Mouse (Mus musculus) CD4-positive, CD25-positive, alpha-beta regulatory T cell, adult 9 weeks (primary cell): ENCODE data around the gene Spdye4b. TPM values are rescaled to one million over a fixed set of nuclear protein-coding genes. Genes with fewer than 3 reads are reported as not detected.

Experiments
- polyA plus RNA-seq: library from polyadenylated mRNA; unstranded; fragments of 100-300 nt; shearing (Covaris generic); gene quantifications from one replicate; pipeline ENCODE4 v1.2.1, GENCODE M21; 2017

The Spdye4b gene
- not detected for polyA plus RNA-seq

DNA sequence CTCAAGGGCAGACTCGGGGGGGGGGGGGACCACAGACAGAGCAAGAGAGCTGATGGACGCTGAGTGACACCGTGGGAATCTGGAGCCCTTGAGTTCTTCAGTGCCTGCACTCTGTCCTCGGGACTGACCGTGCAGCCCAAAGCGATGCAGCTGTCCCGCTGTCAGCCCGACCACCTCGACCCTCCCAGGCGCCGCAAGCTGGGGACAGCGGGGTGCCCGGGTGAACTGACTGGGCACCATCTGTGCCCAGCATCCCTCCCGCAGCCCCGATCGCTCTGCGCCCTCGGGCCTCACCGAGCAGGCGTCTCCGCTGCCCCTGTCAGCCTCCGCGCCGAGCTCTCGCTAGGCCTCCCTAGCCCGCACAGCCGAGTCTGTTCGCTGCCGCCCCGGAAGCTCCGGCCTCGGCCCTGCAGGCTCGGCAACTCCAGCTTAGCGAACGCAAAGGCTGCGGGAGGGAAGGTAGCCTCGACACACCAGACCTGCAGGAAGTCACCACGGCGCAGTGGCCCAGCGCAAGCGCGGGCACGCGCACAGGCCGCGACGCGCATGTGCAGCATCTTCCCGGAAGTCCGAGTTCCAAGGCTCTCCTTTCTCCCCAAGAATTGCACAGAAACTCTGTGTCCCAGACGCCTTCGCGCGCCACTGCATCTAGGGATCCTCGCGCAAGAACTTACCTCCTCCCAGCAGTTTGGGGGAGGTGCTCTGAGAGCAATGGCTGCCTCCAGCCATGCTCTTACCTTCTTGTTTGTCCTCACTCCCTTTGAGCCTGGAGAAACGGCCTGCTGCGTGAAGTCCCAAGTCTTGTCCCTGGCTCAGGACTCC, at the start of gene Spdye4b, which contains the start of gene Rbak:
Spdye4b (plus strand) TSS at position 763 of the 822 bp plus-strand sequence.
Rbak (minus strand) TSS at position 521 of the 822 bp plus-strand sequence.

DNA sequence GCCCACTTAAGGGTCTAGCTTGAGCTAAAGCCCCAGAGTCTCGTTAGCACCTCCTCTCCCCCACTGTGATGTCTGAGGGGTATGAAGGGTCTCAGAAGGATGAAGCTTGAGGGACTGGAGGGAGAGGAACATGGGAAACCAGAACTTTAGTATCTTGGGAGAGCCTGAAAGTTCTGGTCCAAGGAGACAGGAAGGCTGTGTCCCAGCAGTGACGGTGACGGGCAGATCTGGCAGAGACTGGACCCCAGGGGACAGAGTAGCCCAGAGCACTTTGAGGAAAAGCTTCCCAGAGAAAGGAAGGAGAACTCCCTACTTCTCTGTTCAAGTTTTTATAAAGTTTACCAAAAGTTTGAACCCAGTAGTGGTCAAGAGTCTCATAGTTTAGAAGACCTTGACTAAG, 33.3 kb upstream of the Spdye4b start, which contains the start of gene Olfr718-ps1:
Olfr718-ps1 (minus strand) TSS at position 101 of the 400 bp plus-strand sequence.

DNA sequence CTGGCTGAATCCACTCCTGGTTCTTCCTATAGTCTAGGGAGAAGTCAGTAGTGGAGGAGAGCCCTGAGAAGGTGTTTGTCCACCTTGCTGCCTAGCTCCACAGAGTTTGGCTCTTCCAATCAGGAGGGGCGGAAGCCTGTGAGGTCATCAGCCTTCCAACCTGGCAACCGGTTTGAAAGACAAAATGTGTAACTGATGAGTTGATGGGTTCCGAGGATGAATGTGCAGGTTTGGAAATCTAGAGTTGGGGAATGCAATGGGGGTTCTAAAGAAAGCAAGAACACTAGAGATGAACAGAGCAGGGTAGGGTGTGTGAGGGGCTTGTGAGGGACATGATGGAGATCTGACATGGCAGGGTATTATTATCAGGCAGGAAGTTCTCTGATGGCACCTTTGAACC, 46.0 kb downstream of the Spdye4b start, which contains the start of gene Spdye4a:
Spdye4a (minus strand) TSS at position 101 of the 400 bp plus-strand sequence.

DNA sequence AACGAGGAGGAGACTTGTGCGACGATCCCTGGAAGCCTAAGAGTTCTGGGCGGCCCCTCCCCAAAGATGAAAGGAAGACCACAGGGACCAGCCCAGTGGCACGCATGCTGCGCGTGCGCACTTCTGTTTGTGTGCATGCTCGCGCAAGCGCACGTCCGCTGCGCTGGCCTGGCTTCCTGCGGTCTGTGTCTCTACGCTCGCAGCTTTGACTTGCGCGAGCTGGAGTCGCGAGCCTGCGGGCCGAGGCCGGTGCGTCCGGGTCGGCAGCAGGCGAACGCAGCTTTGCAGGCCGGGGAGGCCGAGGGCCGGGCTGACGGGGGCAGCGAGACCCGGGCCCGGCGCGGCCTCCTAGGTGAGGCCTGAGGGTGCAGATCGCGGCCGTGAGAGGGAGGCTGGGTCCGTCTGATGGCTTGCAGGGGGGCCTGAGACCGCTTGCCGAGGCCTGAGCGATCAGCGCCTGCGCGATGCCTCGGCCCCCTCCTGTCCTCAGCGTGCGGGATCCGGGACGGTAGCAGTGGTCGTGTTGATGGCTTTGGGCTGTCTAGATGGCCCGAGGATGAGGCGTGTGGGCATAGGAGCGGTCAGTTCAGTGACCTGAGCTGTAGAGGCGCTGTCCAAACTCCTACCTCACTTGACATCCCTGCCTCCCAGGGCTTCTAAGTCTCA, 54.3 kb downstream of the Spdye4b start, which contains the start of gene Zfp12:
Zfp12 (plus strand) TSS at position 136 of the 666 bp plus-strand sequence.

Other genes starting within 250 kb of the Spdye4b start
- gene Fscn1, start 220.7 kb upstream of the Spdye4b start, polyA plus RNA-seq = not detected
- 47.9 TPM for gene Rnf216, start 68.0 kb upstream of the Spdye4b start, polyA plus RNA-seq
- 0.10 TPM for gene Olfr718-ps1, start 33.4 kb upstream of the Spdye4b start, polyA plus RNA-seq
- gene Rbak, start 242 bp upstream of the Spdye4b start, polyA plus RNA-seq = 18.4 TPM
- gene Spdye4a, start 45.9 kb downstream of the Spdye4b start, polyA plus RNA-seq = not detected
- 7.7 TPM for gene Zfp12, start 54.1 kb downstream of the Spdye4b start, polyA plus RNA-seq
- gene Zfp316, start 89.0 kb downstream of the Spdye4b start, polyA plus RNA-seq = 0.11 TPM
- not detected for gene Zfp853, start 112.6 kb downstream of the Spdye4b start, polyA plus RNA-seq
- 4.3 TPM for gene E130309D02Rik, start 134.3 kb downstream of the Spdye4b start, polyA plus RNA-seq
- gene Zdhhc4, start 148.2 kb downstream of the Spdye4b start, polyA plus RNA-seq = 118 TPM
- gene Grid2ip, start 176.3 kb downstream of the Spdye4b start, polyA plus RNA-seq = not detected
- 26.5 TPM for gene Kdelr2, start 222.8 kb downstream of the Spdye4b start, polyA plus RNA-seq